Mouse (Mus musculus) heart, postnatal 14 days (tissue): ENCODE measurements around the gene Gimap1. TPM values are rescaled to one million over a fixed set of nuclear protein-coding genes. Genes with fewer than 3 reads are reported as not detected.
A peak's percentile ranks its signal among the peaks of the same experiment; 100 is the strongest.

ENCODE experiments used
- DNase-seq, 2 experiments: peaks; one replicate each; pipeline ENCODE4 v3.0.0; 2021 to 2022
- intact Hi-C: fragments of 180-260 bp; cut with DNase I; formaldehyde crosslinking; loops from one replicate; pipeline ENCODE4 v1.15.1; 2025
- total RNA-seq, 2 experiments: library from RNA; stranded (reverse); gene quantifications; 2 replicates each; pipeline ENCODE4 v1.2.3; 2021

Gene Gimap1
- total RNA-seq, 2 experiments from 2014 or later, result 14.6 to 15.7 TPM

GRCm38 (mm10) chr6:48785189-48785588, 46.3 kb downstream of the Gimap1 start:
- DNase-seq, result peak; percentile 4 to 42
- intact Hi-C loops, result no loop called here

GRCm38 (mm10) chr6:48785601-48786000, 46.7 kb downstream of the Gimap1 start:
- intact Hi-C loops, result no loop called here
- no peak for DNase-seq

GRCm38 (mm10) chr6:48787867-48788266, 49.0 kb downstream of the Gimap1 start:
- intact Hi-C loops, result no loop called here
- DNase-seq, result no peak

Other genes with a start within 250 kb of the Gimap1 start
- 10 to 100 TPM; 17.2 to 18.2 TPM for gene Atp6v0e2, start 201.4 kb upstream of the Gimap1 start, total RNA-seq
- 10 to 100 TPM; 12.9 to 14.5 TPM for gene Lrrc61, start 184.3 kb upstream of the Gimap1 start, total RNA-seq
- gene Rarres2, start 166.3 kb upstream of the Gimap1 start, total RNA-seq, result 10 to 100 TPM; 87.7 to 93.2 TPM
- gene Gm45021, start 149.4 kb upstream of the Gimap1 start, total RNA-seq, result not detected
- gene Repin1, start 145.2 kb upstream of the Gimap1 start, total RNA-seq, result 10 to 100 TPM; 24.0 to 27.5 TPM
- gene Gm44965, start 145.1 kb upstream of the Gimap1 start, total RNA-seq, result not detected
- 1 to 10 TPM; 8.2 to 8.3 TPM for gene Zfp775, start 137.0 kb upstream of the Gimap1 start, total RNA-seq
- gene AI854703, start 112.3 kb upstream of the Gimap1 start, total RNA-seq, result under 1 TPM; 0.24 to 0.67 TPM
- gene Gimap8, start 91.8 kb upstream of the Gimap1 start, total RNA-seq, result 10 to 100 TPM in 1 of 2 experiments, 1 to 10 TPM in 1; 8.6 to 11.0 TPM
- gene Gimap9, start 62.9 kb upstream of the Gimap1 start, total RNA-seq, result 1 to 10 TPM; 4.2 to 6.4 TPM
- 10 to 100 TPM; 32.2 to 42.6 TPM for gene Gimap4, start 54.5 kb upstream of the Gimap1 start, total RNA-seq
- gene Gimap6, start 30.8 kb upstream of the Gimap1 start, total RNA-seq, result 10 to 100 TPM; 48.0 to 53.9 TPM
- gene Gm28053, start 20.4 kb upstream of the Gimap1 start, total RNA-seq, result 1 to 10 TPM; 3.5 to 7.9 TPM
- under 1 TPM; 0.22 to 0.24 TPM for gene Gimap7, start 20.4 kb upstream of the Gimap1 start, total RNA-seq
- gene Gimap5, start 7.1 kb downstream of the Gimap1 start, total RNA-seq, result 1 to 10 TPM; 8.3 to 9.0 TPM
- gene Gimap3, start 31.8 kb downstream of the Gimap1 start, total RNA-seq, result under 1 TPM; 0.67 to 0.68 TPM
- 10 to 100 TPM; 18.7 to 23.8 TPM for gene Tmem176a, start 101.9 kb downstream of the Gimap1 start, total RNA-seq
- gene Tmem176b, start 102.4 kb downstream of the Gimap1 start, total RNA-seq, result 10 to 100 TPM; 62.5 to 63.9 TPM
- gene Aoc1, start 133.8 kb downstream of the Gimap1 start, total RNA-seq, result not detected
- not detected for gene 1600015I10Rik, start 190.8 kb downstream of the Gimap1 start, total RNA-seq
- gene Doxl2, start 235.9 kb downstream of the Gimap1 start, total RNA-seq, result not detected
- gene Svs1, start 247.8 kb downstream of the Gimap1 start, total RNA-seq, result not detected